Mouse (Mus musculus) heart, postnatal 4 days (tissue): Measurements from ENCODE around the gene Tmem135. TPM values are rescaled to one million over a fixed set of nuclear protein-coding genes. Genes with fewer than 3 reads are reported as not detected.
A peak's percentile ranks its signal among the peaks of the same experiment; 100 is the strongest.

ENCODE experiments used
- DNase-seq: peaks from one replicate; pipeline ENCODE4 v3.0.0; 2021
- total RNA-seq, 2 experiments: library from RNA; stranded (reverse); gene quantifications; 2 replicates each; pipeline ENCODE4 v1.2.3; 2021

Gene Tmem135
- total RNA-seq, 2 experiments from 2014 or later: 35.9 to 43.6 TPM

DNA sequence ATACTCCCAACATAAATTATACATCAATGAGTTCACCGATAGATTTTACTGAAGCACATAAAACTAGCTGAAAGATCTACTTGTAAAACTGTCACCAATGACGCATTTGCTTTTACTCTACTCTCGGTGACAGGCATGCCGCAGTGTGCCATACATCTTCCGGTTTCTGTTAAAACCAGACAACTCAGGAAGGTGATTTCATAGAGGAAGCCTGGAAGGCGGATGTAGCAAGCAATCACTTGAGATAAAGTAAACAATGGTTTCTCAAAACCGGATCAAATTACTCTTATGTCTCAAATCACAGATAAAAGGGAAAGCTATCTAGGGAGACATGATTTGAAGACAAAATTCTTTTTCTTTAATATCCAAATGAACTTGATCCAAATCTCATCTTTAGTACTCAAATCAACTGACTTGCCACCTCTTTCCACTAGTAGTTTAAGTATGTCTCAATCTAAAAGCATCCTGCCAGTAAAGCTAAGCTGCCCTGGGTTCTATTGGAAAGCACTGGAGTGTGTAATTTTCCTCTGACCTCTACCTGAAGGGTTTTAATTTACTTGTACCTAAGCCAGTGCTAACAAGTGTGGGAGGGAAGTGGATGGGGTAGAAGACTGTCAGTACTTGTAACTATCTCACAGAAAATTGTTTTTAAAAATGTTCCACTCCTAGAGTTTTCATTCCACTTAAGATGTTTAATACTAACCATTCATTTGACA is 155.7 kb downstream of the Tmem135 start:
- DNase-seq: no peak

DNA sequence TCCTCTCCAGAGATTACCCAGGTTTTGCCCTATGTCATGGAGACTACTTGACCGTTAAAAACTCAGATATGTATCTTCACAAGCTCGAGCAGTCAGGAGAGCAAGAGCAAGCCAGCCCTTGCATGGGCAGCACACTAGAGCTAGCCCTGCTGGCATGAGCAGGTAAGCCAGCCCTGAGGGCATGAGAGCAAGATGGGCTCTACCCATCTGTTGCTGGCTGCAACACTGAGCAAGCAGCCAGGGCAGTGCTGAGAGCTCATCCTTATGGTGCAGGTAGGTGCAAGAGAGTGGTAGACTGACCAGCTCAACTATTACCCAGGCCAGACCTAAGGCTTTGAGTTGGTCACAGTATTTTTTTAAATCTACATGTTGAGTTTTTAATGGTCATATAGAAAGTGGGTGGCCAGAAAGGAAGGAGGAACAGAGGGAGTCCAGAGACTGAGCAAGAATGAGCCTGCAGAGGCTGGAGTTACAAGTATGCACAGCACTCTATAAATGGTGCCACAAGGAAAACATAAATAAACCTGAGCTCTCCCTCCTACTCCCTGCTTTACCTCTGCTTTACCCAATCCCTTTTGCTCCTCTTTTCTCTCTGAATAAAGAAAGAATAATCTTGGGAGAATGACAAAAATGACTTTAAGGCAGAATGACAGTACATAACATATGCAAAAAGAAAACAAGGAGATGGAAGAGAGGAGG is 156.9 kb downstream of the Tmem135 start:
- no peak for DNase-seq

DNA sequence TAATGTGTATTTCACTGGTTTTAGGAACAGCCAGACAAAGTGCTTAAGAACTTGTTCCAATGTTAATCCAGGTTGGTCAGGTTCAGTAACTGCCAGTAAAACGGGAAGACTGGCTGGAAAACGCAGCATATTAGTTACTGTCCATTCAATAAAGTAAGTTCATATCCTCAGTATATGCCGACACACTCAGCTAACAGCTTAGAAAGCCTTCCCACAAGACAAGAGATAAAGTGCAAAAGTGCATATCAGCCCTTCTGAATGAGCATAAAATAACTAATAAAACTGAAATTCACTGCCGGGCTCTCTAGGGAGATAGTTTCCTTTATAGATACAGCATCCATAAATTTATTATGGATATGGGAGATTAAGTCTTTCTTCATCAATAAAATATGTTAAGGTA is 161.5 kb downstream of the Tmem135 start:
- no peak for DNase-seq

DNA sequence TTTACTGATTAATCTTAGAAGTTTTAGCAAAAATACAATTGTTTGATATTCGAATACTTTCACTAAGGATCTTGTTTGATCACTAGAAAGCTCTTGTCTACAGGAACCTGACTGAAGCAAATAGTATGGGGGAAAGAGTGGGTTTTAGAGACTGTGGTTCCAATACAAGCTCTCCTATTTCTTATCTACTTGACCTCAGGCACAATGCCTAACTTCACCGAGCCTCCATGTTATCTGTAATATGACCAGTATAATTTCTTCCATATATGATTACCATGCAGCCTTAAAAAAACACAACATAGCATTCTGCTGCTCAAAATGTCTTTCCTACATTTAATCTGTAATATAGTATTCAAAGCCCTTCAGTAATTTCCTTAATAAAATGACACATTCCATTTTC is 161.9 kb downstream of the Tmem135 start:
- no peak for DNase-seq

DNA sequence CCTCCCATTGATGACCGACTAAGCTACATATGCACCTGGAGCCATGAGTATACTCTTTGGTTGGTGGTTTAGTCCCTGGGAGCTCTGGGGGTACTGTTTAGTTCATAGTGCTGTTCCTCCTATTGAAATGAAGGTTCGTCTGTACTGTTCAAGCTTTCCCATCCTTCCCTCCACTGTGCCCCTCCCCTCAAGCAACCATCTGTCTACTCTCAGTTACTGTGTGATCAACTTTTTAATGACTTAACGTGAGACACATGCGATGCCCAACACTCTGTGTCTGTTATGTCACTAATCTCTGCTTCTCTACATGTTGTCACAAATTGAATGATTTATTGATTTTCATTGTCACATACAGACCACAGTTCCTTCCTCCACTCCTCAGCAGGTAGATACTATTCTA is 164.4 kb downstream of the Tmem135 start:
- no peak for DNase-seq

DNA sequence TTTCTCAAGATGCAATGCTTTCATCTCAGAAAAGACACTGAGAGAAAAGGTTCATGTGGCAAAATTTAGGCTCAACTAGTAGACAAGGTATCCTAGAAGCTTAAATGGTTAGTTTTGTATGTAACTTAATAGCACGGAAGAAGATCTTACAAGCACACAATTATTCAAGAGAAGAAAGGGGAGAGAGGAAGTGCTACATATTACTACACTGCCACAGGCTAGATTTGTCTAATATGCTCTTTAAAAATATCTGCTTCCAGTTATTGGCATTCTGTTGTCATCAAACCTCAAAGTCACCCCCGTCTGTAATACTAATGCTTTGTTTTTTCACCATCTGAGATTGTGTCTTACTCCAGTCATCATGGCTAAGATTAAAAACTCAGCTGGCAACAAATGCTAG is 167.4 kb downstream of the Tmem135 start:
- no peak for DNase-seq

DNA sequence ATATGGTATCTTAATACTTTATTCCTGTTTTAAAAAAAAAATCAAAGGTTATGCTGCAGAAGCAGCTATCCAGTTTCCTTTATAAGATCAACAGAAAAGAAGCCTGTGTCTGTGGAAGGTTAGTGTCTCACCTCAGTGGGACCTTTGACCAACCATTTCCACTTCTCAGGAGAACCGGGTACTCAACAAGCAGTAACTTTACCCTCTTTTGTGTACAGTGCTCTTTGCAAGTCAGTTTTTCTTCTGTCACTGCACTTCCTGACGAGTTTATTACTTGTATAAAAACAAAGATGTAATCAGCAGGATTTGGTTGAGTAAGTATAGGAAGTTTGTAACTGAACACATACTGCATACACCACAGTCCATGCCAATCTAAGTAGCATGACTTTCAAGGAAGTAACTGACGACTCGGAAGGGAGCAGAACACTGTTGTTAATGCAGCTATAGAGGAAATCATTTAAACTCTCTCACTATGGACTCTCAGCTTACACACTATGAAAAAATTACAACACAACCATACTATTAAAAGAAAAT is 168.0 kb downstream of the Tmem135 start:
- no peak for DNase-seq

DNA sequence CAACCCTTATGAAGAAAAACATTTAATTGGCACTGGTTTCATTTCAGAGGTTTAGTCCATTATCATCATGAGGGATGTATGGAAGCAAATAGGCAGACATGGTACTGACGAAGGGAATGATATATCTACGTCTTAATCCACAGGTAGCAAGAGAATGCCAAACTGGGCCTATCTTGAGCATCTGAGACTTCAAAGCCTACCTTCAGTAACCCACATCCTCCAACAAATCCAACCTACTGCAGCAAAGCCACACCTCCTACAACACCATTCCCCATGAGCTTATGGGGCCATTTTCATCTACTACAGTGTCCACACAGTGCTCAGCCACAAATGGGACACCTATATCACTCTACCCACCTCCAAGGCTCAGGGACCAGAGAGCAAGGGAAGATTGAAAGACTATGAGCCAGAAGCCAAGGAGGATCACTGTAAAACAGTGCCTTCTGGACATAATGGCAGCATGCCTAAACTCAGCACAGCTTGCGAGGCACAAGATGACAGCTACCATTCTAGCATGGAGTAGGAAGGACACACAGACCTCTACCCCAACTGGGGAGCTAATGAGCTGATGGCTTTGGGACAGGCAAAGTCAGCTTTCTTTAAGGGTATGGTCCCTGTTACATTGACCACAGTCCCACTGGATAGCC is 171.4 kb downstream of the Tmem135 start:
- DNase-seq: no peak

DNA sequence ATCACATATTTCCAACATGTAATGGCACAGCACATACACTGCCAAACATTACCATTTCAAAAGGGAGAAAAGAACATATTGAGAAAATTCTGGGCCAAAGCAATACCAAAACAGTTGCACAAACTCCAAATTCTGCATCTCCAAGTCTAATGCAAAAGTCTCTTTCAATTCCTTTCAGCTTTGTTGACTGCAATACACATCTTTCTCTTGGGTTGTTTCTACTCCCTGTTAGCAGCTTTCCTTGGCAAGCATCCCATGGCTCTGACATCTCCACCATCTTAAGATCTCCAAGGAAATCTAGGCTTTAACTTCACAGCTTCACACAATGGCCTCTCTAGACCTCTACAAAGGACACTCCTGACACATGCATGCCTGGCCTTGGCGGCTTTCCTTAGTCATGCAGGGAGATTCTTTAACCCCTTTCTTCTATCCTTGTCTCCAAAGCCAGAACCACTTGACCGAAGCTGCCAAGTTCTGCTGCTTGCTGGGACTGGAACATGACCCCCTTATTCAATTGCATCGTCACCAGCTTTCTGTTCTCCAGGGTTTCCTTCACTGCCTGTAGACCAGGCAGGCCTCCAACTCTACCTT is 172.7 kb downstream of the Tmem135 start:
- DNase-seq: no peak

DNA sequence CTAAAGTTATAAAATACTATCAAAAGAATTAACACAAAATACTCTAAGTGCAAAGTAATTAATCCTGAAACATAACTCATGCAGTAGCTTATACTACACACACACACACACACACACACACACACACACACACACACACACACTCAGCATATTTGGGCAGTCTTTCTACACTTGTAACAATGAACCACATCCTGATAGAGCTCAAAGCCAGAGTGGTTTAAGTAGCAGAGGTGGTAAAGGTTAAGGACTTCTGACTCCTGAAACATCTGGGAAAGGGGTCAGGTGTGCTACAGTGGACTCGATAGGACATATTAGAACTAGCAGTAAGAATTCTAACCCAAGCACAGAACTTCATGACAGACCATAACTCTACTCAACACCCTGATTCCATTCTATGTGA is 181.4 kb downstream of the Tmem135 start:
- DNase-seq: no peak

DNA sequence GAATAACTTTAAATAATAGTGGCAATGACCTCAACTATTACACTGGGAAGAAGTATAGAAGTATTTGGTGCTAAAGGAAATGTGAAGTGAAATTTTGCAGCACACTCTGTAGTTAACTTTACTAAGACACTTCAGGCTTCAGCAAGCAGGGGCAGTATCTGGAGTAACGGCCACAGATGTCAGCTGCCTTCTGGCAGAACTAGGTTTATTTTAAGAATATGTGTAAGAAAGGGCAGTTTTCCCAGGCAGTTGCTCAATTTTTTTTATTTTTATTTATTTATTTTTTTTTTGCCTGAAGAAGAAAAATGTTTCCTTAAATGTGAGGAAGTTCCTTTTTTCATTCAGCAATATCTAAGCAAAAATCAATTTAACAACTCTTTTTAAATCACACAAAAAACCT is 187.4 kb downstream of the Tmem135 start:
- DNase-seq: no peak

DNA sequence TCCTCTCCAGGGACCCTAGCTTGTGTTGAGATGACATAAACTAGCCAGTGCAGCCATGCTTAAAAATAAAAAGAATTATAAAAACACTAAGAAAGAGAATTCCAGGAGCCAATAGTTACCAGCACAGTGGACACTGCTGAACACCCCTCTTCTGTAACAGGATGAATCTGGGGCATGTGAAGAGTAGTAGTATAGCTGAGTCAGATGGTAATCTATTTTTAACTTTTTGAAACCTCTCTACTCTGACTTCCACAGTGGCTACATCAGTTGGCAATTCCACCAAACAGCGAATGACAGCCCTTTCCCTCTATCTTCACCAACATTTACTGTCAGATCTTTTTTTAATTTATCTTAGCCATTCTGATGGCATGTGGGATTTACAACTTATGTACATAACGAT is 187.9 kb downstream of the Tmem135 start:
- no peak for DNase-seq

DNA sequence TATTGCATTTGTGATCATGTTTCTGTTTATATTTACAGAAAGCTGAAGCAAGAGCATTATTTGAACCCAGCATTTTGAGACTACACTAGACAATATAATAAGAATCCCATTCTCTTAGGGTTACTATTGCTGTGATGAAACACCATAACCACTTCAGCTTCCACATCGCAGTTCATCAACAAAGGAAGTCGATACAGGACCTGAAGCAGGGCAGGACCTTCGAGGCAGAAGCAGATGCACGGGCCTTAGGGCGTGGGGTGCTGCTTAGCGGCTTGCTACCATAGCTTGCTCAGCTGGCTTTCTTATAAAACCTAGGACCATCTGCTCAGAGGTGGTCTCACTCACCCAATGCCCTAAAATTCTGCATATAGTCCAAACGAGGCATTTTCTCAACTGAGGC is 188.3 kb downstream of the Tmem135 start:
- DNase-seq: no peak

DNA sequence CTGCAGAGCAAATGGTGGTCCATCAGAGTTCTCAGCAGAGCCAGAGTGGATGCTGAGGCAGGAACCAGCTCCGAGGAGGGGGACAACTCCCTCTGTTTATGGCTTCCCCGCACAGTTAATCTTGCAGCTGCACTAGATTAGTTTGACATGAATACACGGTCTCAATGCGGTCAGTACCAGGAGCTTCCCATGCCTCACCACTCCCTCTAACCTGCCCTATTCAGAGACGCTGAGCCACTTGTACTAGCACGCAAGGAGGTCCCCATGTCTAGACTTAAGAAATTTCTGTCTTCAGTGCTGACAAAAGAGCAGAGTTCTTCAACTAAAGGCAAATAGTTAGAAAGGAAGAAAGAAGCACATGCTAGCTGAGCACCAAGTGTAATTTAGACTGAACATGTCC is 193.5 kb downstream of the Tmem135 start:
- DNase-seq: no peak

DNA sequence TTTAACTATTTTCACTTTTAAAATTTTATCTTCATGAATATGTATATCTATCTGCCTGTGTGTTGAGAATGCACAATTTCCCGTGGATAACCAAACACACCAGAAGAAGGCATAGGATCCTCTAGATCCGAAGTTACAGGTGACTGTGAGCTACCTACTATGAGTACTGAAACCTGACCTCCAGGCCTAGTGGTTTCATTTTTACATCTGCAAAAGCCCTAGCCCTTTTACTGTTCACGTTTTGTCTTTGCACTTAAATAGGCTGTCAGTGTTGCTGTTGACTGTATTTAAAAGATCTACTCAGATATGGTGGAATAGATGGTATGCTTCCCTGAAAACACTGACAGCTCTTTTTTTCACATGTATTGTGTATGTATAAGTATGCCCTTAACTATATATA is 197.9 kb downstream of the Tmem135 start:
- no peak for DNase-seq

DNA sequence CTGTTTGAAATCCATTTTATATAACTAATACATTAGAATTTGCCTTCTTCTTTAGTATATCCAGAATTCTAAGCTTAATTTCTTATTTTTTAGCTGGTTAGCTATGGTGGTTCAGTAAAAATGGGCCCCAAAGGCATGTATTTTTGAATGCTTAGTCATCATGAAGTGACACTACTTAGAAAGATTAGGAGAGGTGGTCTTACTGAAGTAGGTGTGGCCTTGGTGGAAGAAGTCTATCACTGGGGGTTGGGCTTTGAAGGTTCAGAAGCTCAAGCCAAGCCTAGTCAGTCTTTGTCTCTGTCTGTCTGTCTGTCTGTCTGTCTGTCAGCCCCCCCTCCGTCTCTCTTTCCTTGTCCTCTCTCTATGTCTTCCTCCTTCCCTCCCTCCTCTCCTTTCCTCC is 198.6 kb downstream of the Tmem135 start:
- no peak for DNase-seq

DNA sequence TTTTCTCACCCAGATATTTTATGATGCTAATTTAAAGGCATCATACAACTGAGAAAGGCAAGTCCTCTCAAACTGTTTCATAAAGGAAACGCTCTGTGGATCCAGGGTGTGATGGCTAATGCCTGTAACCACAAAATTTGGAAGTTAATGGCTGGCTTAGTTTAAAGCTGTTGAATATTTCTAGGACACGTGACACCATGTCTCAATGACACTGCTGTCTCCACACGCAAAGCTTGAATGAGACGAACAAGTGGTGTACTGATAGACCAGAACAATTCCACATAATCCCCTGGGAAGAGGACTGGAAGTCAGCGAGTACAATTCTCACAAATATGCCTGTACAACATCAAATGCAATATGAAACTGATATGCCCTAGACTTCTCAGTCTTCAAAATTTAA is 200.9 kb downstream of the Tmem135 start:
- no peak for DNase-seq

DNA sequence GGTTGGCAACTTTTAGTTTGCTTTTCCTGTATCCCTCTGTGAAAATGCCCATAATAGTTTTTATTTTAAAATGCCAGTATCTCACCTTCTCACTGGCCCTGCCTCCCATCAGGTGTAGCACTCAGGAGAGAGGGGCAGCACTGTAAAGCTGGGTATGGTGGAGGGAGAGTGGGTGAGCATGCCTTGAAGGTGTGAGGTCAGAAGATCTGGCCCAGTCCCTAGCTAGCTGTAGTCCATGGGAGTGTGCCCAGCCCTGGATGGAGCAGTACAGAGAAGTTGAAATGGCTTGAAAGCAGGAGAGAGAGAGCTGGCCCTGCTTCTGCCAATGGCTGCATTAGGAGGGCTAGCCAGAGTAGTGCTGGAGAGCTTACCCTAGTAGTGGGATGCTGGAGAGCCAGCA is 202.1 kb downstream of the Tmem135 start:
- no peak for DNase-seq

DNA sequence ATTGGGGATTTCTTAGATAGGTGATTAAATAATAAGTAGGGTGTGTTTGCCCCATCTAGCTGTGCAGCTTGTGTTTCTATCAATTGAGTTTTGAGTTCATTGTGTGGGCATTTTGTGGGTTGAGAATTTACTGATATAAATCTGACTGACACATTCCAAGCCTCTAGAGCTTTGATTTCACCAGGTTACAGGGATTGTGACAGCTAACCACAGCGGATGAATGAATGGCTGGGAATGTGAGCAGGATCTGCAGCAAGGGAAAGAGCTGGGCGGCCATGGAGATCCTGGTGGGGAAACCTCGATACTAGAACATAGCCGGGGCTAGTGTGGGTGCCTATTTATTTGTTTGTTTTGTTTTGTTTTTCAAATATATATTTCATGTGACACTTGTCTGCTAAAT is 205.5 kb downstream of the Tmem135 start:
- DNase-seq: no peak

DNA sequence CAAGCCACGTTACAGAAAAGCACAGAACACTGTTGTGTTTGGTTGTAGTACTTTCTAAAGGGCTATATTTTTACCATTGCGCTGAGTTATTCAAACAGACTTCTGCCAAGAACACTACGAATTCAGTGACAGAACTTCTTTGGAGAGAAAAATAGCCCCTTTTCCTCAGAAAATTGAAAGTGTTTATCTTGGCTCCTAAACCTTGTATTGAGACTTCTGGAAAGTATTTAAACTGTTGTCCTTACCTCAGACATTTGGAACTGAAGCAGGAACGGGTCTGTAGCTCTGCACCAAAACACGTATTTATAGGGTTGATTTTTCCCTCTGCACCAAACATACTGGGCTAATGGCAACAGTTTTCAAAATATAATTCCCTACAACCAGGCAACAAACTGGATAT is 210.6 kb downstream of the Tmem135 start:
- DNase-seq: no peak

DNA sequence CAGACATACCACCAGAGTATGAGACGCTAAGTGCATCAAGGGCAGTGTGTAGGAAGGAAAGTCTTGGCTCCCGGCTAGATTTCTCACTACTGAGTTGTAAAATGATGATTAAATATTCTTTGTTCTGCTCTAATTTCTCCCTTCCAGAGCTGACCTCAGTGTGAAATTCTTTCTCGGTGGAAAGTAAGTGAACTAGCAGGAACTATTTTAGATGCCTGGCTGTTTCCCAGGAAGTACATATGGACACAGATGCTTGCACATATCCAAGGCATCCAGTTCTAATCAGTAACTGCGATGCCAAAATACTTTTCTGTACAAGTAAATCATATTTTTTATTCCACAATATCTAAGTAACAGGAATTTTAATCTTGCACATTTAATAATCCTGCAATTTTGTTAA is 220.1 kb downstream of the Tmem135 start:
- DNase-seq: peak; percentile 44

DNA sequence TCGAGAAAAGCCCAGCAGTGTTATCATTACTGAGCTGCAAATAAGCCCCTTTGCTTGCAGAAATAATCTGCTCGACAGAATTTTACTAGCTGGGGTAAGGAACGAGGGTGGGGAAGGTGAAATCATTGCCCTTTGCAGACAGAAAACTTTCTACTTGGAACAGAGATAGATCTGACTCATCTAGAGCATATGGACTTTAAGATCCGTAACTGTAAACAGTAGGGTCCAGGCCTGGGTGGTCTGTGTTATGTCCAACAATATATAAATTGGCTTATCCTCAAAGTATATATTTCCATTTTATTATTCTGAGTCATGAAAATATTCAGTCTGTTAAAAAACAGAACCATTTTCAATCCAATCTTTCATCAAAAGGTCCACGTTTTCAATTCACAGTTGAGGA is 221.1 kb downstream of the Tmem135 start:
- DNase-seq: no peak

DNA sequence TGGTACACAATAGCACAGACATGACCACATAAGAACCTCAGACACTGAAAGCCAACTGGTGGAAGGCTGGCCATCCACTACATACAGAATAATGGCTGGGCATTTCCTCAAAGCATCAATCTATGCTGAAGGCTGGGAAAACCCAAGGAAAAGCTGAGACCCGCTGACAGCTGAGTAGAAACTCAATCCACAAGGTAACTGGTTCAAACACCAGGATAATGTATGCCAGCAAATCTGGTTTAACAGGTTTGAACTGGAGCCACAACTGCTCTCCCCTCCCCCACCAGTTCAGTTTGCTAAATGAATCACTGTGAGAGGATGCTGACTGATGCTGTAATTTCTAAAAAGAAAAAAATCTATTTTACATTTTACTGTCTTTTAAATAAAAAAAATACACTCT is 222.7 kb downstream of the Tmem135 start:
- DNase-seq: no peak
